Mouse (Mus musculus): Measurements from ENCODE around the gene Gpx8. TPM values are rescaled to one million over a fixed set of nuclear protein-coding genes. Genes with fewer than 3 reads are reported as not detected.

Gpx8 gene
- total RNA-seq, 1 experiment = 35.5 TPM

- no peak overlapping the region for H3K27ac ChIP-seq (ENCODE audit: insufficient read depth, low read depth, low read length, poor library complexity, severe bottlenecking)
- peaks cover 0 to 5% of the 10 kb centered on the region in 2 experiments; a peak in 1 of 4 replicates for H3K4me1 ChIP-seq (ENCODE audit: control insufficient read depth in 2 of 2, insufficient read depth in 2 of 2, low read length in 2 of 2, poor library complexity in 1 of 2)
- H3K4me3 ChIP-seq (ENCODE audit: insufficient read depth in 1 of 2, low read depth in 1 of 2, low read length in 2 of 2, poor library complexity in 1 of 2, severe bottlenecking in 1 of 2) = no peak overlapping the region
- H3K36me3 ChIP-seq (ENCODE audit: control insufficient read depth, insufficient read depth, low read length, poor library complexity, severe bottlenecking) = no peaks in the 10 kb centered on the region
- DNase-seq (ENCODE audit: low read depth, low spot score) = no peak
- no peak overlapping the region for H3K9ac ChIP-seq (ENCODE audit: insufficient read depth, low read depth, low read length, poor library complexity, severe bottlenecking)
- H3K9me3 ChIP-seq (ENCODE audit: control insufficient read depth, insufficient read depth, low read depth, low read length) = no peaks in the 10 kb centered on the region
- in situ Hi-C loops (cut with MboI; ENCODE audit: low sequenced_read_pairs in 2 of 2, unreplicated experiment in 2 of 2) = no loop called here
- no peak for TF ChIP-seq ZNF384 (IDR thresholded peaks at IDR 0.05; ENCODE audit: low read depth, low read length)
Measured at GRCm38 (mm10) chr13:113012683-113013082, 33.5 kb downstream of the Gpx8 start.

GRCm38 (mm10) chr13:113000576-113001318, 45.5 kb downstream of the Gpx8 start:
- Histone ChIP-seq H3K4me3 (ENCODE audit: insufficient read depth in 1 of 2, low read depth in 1 of 2, low read length in 2 of 2, poor library complexity in 1 of 2, severe bottlenecking in 1 of 2) (no peak overlapping the region), H3K9ac (ENCODE audit: insufficient read depth, low read depth, low read length, poor library complexity, severe bottlenecking) (no peak overlapping the region), H3K36me3 (ENCODE audit: control insufficient read depth, insufficient read depth, low read length, poor library complexity, severe bottlenecking) (no peaks in the 10 kb centered on the region), H3K4me1 (ENCODE audit: control insufficient read depth in 2 of 2, insufficient read depth in 2 of 2, low read length in 2 of 2, poor library complexity in 1 of 2) (no peaks in the 10 kb centered on the region), H3K9me3 (ENCODE audit: control insufficient read depth, insufficient read depth, low read depth, low read length) (no peaks in the 10 kb centered on the region), H3K27ac (ENCODE audit: insufficient read depth, low read depth, low read length, poor library complexity, severe bottlenecking) (no peak overlapping the region)
- no peak for DNase-seq (ENCODE audit: low read depth, low spot score)
- TF ChIP-seq MAFK (IDR thresholded peaks at IDR 0.05; ENCODE audit: insufficient read depth, low read depth, low read length) (no peak), CHD2 (IDR thresholded peaks at IDR 0.05; ENCODE audit: low read depth, low read length) (no peak), ZNF384 (IDR thresholded peaks at IDR 0.05; ENCODE audit: low read depth, low read length) (no peak), ZC3H11A (IDR thresholded peaks at IDR 0.05; ENCODE audit: borderline replicate concordance, low read depth, low read length) (no peak), HCFC1 (IDR thresholded peaks at IDR 0.05; ENCODE audit: borderline replicate concordance, insufficient read depth, low read length) (no peak)
- in situ Hi-C loops (cut with MboI; ENCODE audit: low sequenced_read_pairs in 2 of 2, unreplicated experiment in 2 of 2) = no loop called here

DNA sequence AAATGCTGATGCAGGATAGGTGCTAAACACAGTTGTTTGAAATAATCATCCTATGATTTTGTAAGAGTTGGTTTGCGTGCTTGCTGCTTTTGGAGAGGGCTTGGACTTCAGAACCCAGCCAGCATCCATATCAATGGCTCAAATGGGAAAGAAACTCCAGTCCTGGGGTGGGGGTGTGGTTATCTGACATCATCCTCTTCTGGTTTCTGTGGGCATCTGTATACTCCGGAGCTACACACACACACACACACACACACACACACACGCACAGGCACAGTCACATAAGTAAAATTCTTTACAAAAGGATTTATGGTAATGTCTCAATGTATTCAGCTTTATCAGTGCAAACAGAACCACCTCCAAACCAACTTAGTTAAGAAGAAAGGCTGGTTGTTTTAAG, 46.1 kb downstream of the Gpx8 start:
- Histone ChIP-seq H3K4me3 (ENCODE audit: insufficient read depth in 1 of 2, low read depth in 1 of 2, low read length in 2 of 2, poor library complexity in 1 of 2, severe bottlenecking in 1 of 2) (no peak overlapping the region), H3K4me1 (ENCODE audit: control insufficient read depth in 2 of 2, insufficient read depth in 2 of 2, low read length in 2 of 2, poor library complexity in 1 of 2) (no peaks in the 10 kb centered on the region), H3K36me3 (ENCODE audit: control insufficient read depth, insufficient read depth, low read length, poor library complexity, severe bottlenecking) (no peaks in the 10 kb centered on the region), H3K27ac (ENCODE audit: insufficient read depth, low read depth, low read length, poor library complexity, severe bottlenecking) (no peak overlapping the region), H3K9me3 (ENCODE audit: control insufficient read depth, insufficient read depth, low read depth, low read length) (no peaks in the 10 kb centered on the region), H3K9ac (ENCODE audit: insufficient read depth, low read depth, low read length, poor library complexity, severe bottlenecking) (no peak overlapping the region)
- no peak for DNase-seq (ENCODE audit: low read depth, low spot score)
- in situ Hi-C loops (cut with MboI; ENCODE audit: low sequenced_read_pairs in 2 of 2, unreplicated experiment in 2 of 2) = no loop called here
- TF ChIP-seq CHD2 (IDR thresholded peaks at IDR 0.05; ENCODE audit: low read depth, low read length) (no peak), MAFK (IDR thresholded peaks at IDR 0.05; ENCODE audit: insufficient read depth, low read depth, low read length) (no peak), ZNF384 (IDR thresholded peaks at IDR 0.05; ENCODE audit: low read depth, low read length) (no peak), HCFC1 (IDR thresholded peaks at IDR 0.05; ENCODE audit: borderline replicate concordance, insufficient read depth, low read length) (no peak), ZC3H11A (IDR thresholded peaks at IDR 0.05; ENCODE audit: borderline replicate concordance, low read depth, low read length) (no peak)

GRCm38 (mm10) chr13:112998427-112999201, 47.6 kb downstream of the Gpx8 start:
- no peak overlapping the region for H3K27ac ChIP-seq (ENCODE audit: insufficient read depth, low read depth, low read length, poor library complexity, severe bottlenecking)
- no peak for TF ChIP-seq ZNF384 (IDR thresholded peaks at IDR 0.05; ENCODE audit: low read depth, low read length)
- no peak for TF ChIP-seq ZC3H11A (IDR thresholded peaks at IDR 0.05; ENCODE audit: borderline replicate concordance, low read depth, low read length)
- TF ChIP-seq CHD2 (IDR thresholded peaks at IDR 0.05; ENCODE audit: low read depth, low read length) = no peak
- TF ChIP-seq MAFK (IDR thresholded peaks at IDR 0.05; ENCODE audit: insufficient read depth, low read depth, low read length) = no peak
- no peak for TF ChIP-seq HCFC1 (IDR thresholded peaks at IDR 0.05; ENCODE audit: borderline replicate concordance, insufficient read depth, low read length)
- H3K9me3 ChIP-seq (ENCODE audit: control insufficient read depth, insufficient read depth, low read depth, low read length) = no peaks in the 10 kb centered on the region
- H3K9ac ChIP-seq (ENCODE audit: insufficient read depth, low read depth, low read length, poor library complexity, severe bottlenecking) = peak overlapping the region; percentile 12; the same call in 1 of the 2 replicates
- no peaks in the 10 kb centered on the region for H3K4me1 ChIP-seq (ENCODE audit: control insufficient read depth in 2 of 2, insufficient read depth in 2 of 2, low read length in 2 of 2, poor library complexity in 1 of 2)
- H3K4me3 ChIP-seq (ENCODE audit: insufficient read depth in 1 of 2, low read depth in 1 of 2, low read length in 2 of 2, poor library complexity in 1 of 2, severe bottlenecking in 1 of 2) = peak overlapping the region; percentile 53 to 54
- no peaks in the 10 kb centered on the region for H3K36me3 ChIP-seq (ENCODE audit: control insufficient read depth, insufficient read depth, low read length, poor library complexity, severe bottlenecking)
- DNase-seq (ENCODE audit: low read depth, low spot score) = no peak
- in situ Hi-C loops (cut with MboI; ENCODE audit: low sequenced_read_pairs in 2 of 2, unreplicated experiment in 2 of 2) = no loop called here

Measured in ES-E14 (cell line).